Mouse (Mus musculus): Measurements from ENCODE around the gene Ifi47. TPM values are rescaled to one million over a fixed set of nuclear protein-coding genes. Genes with fewer than 3 reads are reported as not detected.
"Not testable (repeated sequence)": the region's sequence is repeated elsewhere in the genome, so short reads cannot be mapped to it uniquely, and the experiment has no call there.

Ifi47 gene
- under 1 TPM; 0.40 to 0.51 TPM for total RNA-seq (2021)
- long read RNA-seq, partial matches to known transcripts = 0 of 2 reads
- long read RNA-seq, other reads (novel, unspliced or antisense) = 1 of 2 reads

GRCm38 (mm10) chr11:49076001-49076757 lies at the start of gene Ifi47:
Gene Ifi47 (plus strand): TSS chr11:49076587.
- not testable (repeated sequence) for DNase-seq (ENCODE audit: low spot score in 2 of 2)

DNA sequence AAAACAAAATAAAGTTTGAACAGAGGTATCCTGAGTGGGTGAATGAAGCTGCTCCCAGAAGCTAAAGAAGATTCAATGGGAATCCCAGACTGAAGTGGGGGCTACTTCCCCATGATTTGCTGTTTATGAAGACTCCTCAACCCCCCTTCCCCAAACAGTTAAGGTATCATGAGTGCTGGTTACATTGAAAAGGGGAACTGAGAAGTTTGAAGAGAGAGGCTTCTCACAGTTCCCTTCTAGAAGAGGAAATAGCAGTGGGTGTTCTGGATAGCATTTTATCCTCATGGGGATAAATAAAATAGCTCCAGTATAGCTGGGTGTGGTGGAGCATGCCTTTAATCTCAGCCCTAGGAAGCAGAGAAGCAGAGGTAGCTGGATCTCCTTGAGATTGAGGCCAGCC lies 26.3 kb upstream of the Ifi47 start:
- not testable (repeated sequence) for DNase-seq (ENCODE audit: low spot score in 2 of 2)

DNA sequence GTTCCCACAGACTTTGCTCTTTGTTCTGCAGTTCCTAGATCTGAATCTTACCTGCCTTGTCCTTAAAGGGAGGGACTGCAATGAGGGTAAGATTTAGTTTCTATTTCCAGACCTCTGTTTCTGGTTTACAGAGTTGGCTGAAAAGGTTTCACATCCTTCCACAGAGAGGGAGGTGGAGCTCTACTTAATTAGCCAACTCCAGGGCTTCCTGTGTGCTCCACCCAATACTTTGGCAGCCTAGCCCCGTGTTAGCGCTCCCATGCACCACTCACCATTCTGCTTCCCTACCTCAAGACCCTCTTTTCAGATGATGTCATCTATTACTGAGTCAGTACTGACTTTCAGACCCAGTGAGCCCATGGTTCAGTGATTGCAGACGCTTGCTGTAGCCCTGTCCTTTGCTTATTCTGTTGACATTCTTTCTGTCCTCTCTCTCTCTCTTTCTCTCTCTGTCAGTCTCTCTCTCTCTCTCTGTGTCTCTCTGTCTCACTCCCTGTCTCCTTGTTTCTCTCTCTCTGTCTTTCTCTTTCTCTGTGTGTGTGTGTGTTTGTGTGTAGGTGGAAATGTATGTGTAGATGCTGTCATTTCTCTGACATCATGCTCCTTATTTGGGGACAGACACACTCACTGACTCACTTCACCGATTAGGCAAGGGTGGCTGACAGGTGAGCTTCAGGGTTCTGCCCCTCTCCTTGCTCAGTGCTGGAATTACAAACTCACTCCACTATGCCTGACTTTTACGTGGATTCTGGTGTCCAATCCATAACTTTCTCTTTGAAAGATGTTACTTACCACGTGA lies 25.1 kb upstream of the Ifi47 start, which contains the start of gene 9930111J21Rik2:
TSS of gene 9930111J21Rik2 (minus strand) at position 150 of the 799 bp plus-strand sequence.
- DNase-seq (ENCODE audit: low spot score in 2 of 2) = not testable (repeated sequence)

GRCm38 (mm10) chr11:49051894-49052293 lies 24.5 kb upstream of the Ifi47 start:
- DNase-seq (ENCODE audit: low spot score in 2 of 2) = not testable (repeated sequence)

DNA sequence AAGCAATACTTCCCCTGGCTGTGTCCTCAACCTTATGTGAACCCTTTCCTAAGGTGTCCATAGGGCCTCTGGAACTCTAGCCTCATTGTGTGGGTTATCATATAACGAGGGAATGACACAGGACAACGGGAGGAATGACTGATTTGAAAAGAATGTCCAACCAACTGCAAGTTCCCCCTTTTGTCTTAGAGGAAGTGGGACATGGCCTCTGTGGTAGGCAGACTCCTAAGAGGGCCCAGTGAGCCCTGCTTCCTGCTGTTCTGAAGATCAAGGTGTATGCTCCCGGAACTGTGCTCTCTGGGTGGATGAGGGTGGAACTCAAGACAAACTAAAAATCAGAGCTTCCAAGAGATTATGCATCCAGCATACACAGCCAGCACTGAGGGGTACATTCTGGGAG lies 16.3 kb upstream of the Ifi47 start:
- not testable (repeated sequence) for DNase-seq (ENCODE audit: low spot score in 2 of 2)

DNA sequence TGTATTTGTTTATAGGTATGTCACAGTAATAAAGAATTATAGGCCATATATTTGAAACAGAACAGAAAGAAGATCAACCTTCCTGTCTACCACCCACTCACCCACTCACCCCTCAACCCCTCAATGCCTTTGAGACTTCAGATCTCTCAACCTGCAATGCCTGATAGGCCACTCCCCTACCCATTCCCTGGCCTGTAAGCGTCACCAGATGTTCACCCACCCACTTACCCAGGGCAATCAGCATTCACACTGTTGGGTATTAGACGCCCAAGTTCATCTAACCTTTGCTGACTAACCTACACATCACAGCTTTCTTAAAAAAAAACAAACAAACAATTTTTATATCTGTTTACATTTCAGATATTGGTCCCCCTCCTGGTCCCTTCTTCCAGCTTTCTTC lies 14.5 kb upstream of the Ifi47 start:
- not testable (repeated sequence) for DNase-seq (ENCODE audit: low spot score in 2 of 2)

- DNase-seq (ENCODE audit: low spot score in 2 of 2) = not testable (repeated sequence)
These were observed 12.5 kb upstream of the Ifi47 start, which contains the start of gene Tgtp2 for GRCm38 (mm10) chr11:49063713-49064469. Gene Tgtp2 (minus strand): TSS chr11:49064206.

- DNase-seq (ENCODE audit: low spot score in 2 of 2) = no peak
These were observed 8.0 kb upstream of the Ifi47 start for GRCm38 (mm10) chr11:49068358-49068757.

- no peak for DNase-seq (ENCODE audit: low spot score in 2 of 2)
These were observed 625 bp downstream of the Ifi47 start for GRCm38 (mm10) chr11:49077012-49077411.

- no peak for DNase-seq (ENCODE audit: low spot score in 2 of 2)
These were observed 2.3 kb downstream of the Ifi47 start for GRCm38 (mm10) chr11:49078719-49079118.

DNA sequence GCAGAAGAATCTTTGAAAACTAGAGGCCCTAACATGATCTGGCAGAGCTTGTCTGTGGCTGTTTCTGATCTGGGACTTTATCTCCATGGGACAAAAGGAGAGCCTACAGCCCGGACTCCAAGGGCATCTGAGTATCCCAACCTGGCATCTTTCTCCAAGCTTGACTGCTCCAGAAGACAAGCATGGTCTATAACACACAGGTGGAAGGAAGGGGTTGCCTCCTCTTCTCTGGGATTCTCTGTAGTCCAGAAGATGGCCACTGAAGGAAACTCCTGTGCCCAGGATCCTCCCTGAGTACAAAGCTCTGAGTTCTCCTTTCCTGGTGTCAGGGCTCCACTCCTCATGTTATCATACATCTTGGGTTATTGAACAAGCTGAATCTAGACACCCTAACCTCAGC lies 4.2 kb downstream of the Ifi47 start:
- DNase-seq (ENCODE audit: low spot score in 2 of 2) = no peak

- no peak for DNase-seq (ENCODE audit: low spot score in 2 of 2)
These were observed 5.0 kb downstream of the Ifi47 start for GRCm38 (mm10) chr11:49081356-49081755.

DNA sequence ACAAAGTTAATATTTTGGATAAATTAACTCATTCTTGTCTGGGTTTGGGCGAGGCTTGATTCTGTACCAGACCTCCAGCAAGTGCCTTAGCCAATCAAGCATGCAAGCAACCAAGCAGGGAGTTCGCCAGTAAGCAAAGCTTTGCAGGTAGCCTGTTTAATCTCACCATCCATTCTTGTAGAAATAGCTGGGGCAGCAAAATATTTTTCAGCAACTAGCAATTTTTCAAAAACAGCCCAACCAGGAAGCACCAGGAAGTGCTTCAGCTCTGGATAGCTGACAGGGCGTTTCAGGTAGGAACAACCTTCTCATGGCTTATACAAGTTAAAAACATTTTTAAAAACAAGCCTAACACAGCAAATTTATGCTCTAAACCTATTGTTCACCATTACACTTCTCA lies 5.5 kb downstream of the Ifi47 start:
- no peak for DNase-seq (ENCODE audit: low spot score in 2 of 2)

DNA sequence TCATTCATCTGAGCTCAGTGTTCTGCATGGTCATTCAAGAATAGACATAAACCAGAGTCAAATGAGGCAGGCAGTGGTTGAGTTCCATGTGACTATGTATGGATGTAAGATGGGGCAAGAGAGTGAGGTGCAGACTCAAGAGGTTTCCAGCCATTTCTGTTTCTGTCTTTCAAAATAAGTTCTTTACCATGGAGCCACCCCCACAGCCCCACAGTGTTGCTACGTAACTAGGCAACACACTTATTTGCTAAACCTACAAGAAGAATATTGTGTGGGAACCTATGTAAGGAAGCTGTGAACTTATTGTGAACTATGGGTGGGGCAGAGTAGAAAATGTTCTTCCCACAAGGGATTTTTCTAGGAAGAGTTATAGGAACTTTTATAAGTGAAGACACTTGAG lies 6.8 kb downstream of the Ifi47 start:
- no peak for DNase-seq (ENCODE audit: low spot score in 2 of 2)

- DNase-seq (ENCODE audit: low spot score in 2 of 2) = no peak
These were observed 7.4 kb downstream of the Ifi47 start for GRCm38 (mm10) chr11:49083808-49084207.

- DNase-seq (ENCODE audit: low spot score in 2 of 2) = no peak
These were observed 8.0 kb downstream of the Ifi47 start for GRCm38 (mm10) chr11:49084385-49084784.

- no peak for DNase-seq (ENCODE audit: low spot score in 2 of 2)
These were observed 8.5 kb downstream of the Ifi47 start for GRCm38 (mm10) chr11:49084875-49085274.

GRCm38 (mm10) chr11:49086858-49087361 lies 10.5 kb downstream of the Ifi47 start:
- DNase-seq (ENCODE audit: low spot score in 2 of 2) = no peak

DNA sequence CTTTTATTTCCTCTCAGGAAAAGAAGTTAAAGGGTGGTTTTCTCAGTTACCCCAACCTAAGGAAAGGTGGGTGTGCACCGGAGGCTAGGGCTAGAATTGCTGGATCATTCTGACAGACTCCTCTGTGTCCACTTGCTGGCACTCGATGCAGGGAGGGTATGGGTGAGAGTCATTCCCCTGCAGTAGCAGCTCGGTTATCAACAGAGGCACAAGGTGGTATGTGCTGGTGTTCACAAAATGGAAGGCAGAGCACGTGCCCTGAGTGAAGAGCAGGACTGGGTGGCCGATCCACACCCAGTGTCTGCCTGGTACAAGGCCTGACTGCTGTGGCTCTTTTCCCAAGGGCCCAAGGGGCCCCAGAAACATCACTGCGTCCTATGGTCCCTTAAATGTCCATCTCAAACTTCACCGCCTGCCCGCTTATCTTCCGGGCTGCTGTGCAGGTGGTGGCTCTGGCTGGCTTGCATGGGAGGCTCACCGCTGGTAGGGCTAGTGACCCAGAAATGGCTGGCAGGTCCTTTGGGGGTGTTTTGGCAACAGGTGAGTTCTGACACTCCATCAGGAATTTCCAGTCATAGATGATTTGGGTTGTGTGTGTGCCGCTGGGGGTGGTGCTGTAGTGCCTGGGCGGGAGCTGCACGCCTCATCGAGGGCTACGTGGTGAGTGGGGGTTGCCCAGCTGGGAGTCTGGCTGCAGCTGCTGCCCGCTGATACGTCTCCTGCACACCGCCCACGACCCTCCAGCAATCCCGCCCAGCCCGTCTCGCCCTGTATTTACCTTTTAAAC lies 11.6 kb downstream of the Ifi47 start:
- no peak for DNase-seq (ENCODE audit: low spot score in 2 of 2)

GRCm38 (mm10) chr11:49088990-49089652 lies 12.7 kb downstream of the Ifi47 start:
- no peak for DNase-seq (ENCODE audit: low spot score in 2 of 2)

All from layer of hippocampus, adult 18-20 months (tissue).